Mouse (Mus musculus) lung, embryonic 16.5 days (tissue): ENCODE data around the gene Tmem135. TPM values are rescaled to one million over a fixed set of nuclear protein-coding genes. Genes with fewer than 3 reads are reported as not detected.
"Not testable (repeated sequence)": the region's sequence is repeated elsewhere in the genome, so short reads cannot be mapped to it uniquely, and the experiment has no call there.

Experiments
- ATAC-seq: fragments of 200-750 bp; cut with Nextera tagmentation; 2 replicates; pipeline ENCODE4 v1.8.0; 2017; ENCODE audit warnings: low read depth, mild to moderate bottlenecking, moderate library complexity
- H3K27ac ChIP-seq: fragments of 300-500 bp; sonication (generic); 2 replicates; pipeline ENCODE4 v1.5.1; 2014; ENCODE audit warnings: mild to moderate bottlenecking, control low read depth, low read length
- H3K27me3 ChIP-seq: fragments of 300-500 bp; sonication (generic); 2 replicates; pipeline ENCODE4 v1.6.1; 2014; ENCODE audit warnings: low read depth, low read length, mixed read lengths; ENCODE audit not compliant: control insufficient read depth, insufficient read depth
- H3K36me3 ChIP-seq: fragments of 300-500 bp; sonication (generic); 2 replicates; pipeline ENCODE4 v1.6.1; 2014; ENCODE audit warnings: low read length; ENCODE audit not compliant: control insufficient read depth, insufficient read depth
- H3K4me1 ChIP-seq: fragments of 300-500 bp; sonication (generic); replicated peaks from 2 replicates; pipeline ENCODE4 v1.6.1; 2014; ENCODE audit warnings: low read length, mixed read lengths; ENCODE audit not compliant: control insufficient read depth, insufficient read depth
- H3K4me2 ChIP-seq: fragments of 300-500 bp; sonication (generic); 2 replicates; pipeline ENCODE4 v1.6.1; 2014; ENCODE audit warnings: low read depth, low read length, control low read depth
- H3K4me3 ChIP-seq: fragments of 300-500 bp; sonication (generic); 2 replicates; pipeline ENCODE4 v1.5.1; 2014; ENCODE audit warnings: mild to moderate bottlenecking, low read length, control low read depth
- H3K9ac ChIP-seq: fragments of 300-500 bp; sonication (generic); 2 replicates; pipeline ENCODE4 v1.6.1; 2014; ENCODE audit warnings: low read length, control low read depth
- H3K9me3 ChIP-seq: fragments of 300-500 bp; sonication (generic); 2 replicates; pipeline ENCODE4 v1.6.1; 2016; ENCODE audit warnings: low read length; ENCODE audit not compliant: control insufficient read depth
- WGBS: fragments of 180-500 bp; shearing (Covaris S2); extraction: QIAGEN DNeasy Blood & Tissue Kit; methylation state at CpG from one replicate; pipeline ENCODE4 v1.1.7; 2014; 5-methylcytosine and 5-hydroxymethylcytosine counted together
- polyA plus RNA-seq: library from polyadenylated mRNA; unstranded; fragments of >200 nt; fragmentation: Nextera tagmentation; extraction: Ambion mirVana; gene quantifications from 2 replicates; pipeline ENCODE4 v1.2.1, GENCODE M21; 2015

The Tmem135 gene
- polyA plus RNA-seq, 1 experiment from 2014 or later, result 29.0 TPM

- H3K27ac ChIP-seq, result no peak overlapping the region
- H3K36me3 ChIP-seq, result peaks cover 10% of the 10 kb centered on the region
- H3K4me3 ChIP-seq, result no peak overlapping the region
- 90% methylated on average over 6 of the region's 6 CpGs for WGBS
- H3K4me2 ChIP-seq, result no peak overlapping the region
- H3K9me3 ChIP-seq, result peaks cover 1% of the 10 kb centered on the region; the same call in 1 of the 2 replicates
- H3K4me1 ChIP-seq, result peaks cover 2% of the 10 kb centered on the region
- no peak overlapping the region for H3K9ac ChIP-seq
- H3K27me3 ChIP-seq, result no peaks in the 10 kb centered on the region
- no peak for ATAC-seq
Measured at GRCm38 (mm10) chr7:89306831-89307230, 97.2 kb downstream of the Tmem135 start.

- H3K4me1 ChIP-seq, result peaks cover 2% of the 10 kb centered on the region
- H3K4me2 ChIP-seq, result no peak overlapping the region
- H3K9ac ChIP-seq, result no peak overlapping the region
- peak; percentile 78 for ATAC-seq
- no peaks in the 10 kb centered on the region for H3K27me3 ChIP-seq
- WGBS, result 63% methylated on average over 3 of the region's 3 CpGs
- peaks cover 5% of the 10 kb centered on the region; the same call in 1 of the 2 replicates for H3K36me3 ChIP-seq
- no peak overlapping the region for H3K4me3 ChIP-seq
- no peaks in the 10 kb centered on the region for H3K9me3 ChIP-seq
- no peak overlapping the region for H3K27ac ChIP-seq
Measured at GRCm38 (mm10) chr7:89304958-89305357, 99.1 kb downstream of the Tmem135 start.

GRCm38 (mm10) chr7:89303765-89304164, 100.3 kb downstream of the Tmem135 start:
- 93% methylated on average over 1 of the region's 1 CpGs for WGBS
- no peak overlapping the region for H3K9ac ChIP-seq
- no peak for ATAC-seq
- peaks cover under 1% of the 10 kb centered on the region for H3K4me1 ChIP-seq
- H3K4me3 ChIP-seq, result no peak overlapping the region
- peaks cover 5% of the 10 kb centered on the region; the same call in 1 of the 2 replicates for H3K36me3 ChIP-seq
- H3K4me2 ChIP-seq, result no peak overlapping the region
- H3K27me3 ChIP-seq, result no peaks in the 10 kb centered on the region
- H3K27ac ChIP-seq, result no peak overlapping the region
- H3K9me3 ChIP-seq, result no peaks in the 10 kb centered on the region

GRCm38 (mm10) chr7:89298911-89299458, 105.0 kb downstream of the Tmem135 start:
- 0 out of 2 replicates have a peak, but pooled peaks cover 2% of the 10 kb centered on the region for H3K36me3 ChIP-seq
- no peaks in the 10 kb centered on the region for H3K27me3 ChIP-seq
- H3K4me1 ChIP-seq, result peaks cover 10% of the 10 kb centered on the region
- no peak overlapping the region for H3K9ac ChIP-seq
- no peak overlapping the region for H3K27ac ChIP-seq
- ATAC-seq, result no peak
- H3K4me3 ChIP-seq, result no peak overlapping the region
- H3K9me3 ChIP-seq, result no peaks in the 10 kb centered on the region
- WGBS, result 85% methylated on average over 1 of the region's 1 CpGs
- no peak overlapping the region for H3K4me2 ChIP-seq

- Histone ChIP-seq H3K27me3 (no peaks in the 10 kb centered on the region), H3K9ac (no peak overlapping the region), H3K9me3 (no peaks in the 10 kb centered on the region), H3K4me3 (no peak overlapping the region), H3K36me3 (no peaks in the 10 kb centered on the region), H3K4me1 (peaks cover 10% of the 10 kb centered on the region), H3K27ac (peak overlapping the region; percentile 27; the same call in 1 of the 2 replicates), H3K4me2 (no peak overlapping the region)
- WGBS, result 79% methylated on average over 1 of the region's 1 CpGs
- ATAC-seq, result no peak
Measured at GRCm38 (mm10) chr7:89296941-89297340, 107.1 kb downstream of the Tmem135 start.

GRCm38 (mm10) chr7:89282664-89283063, 121.4 kb downstream of the Tmem135 start:
- no peaks in the 10 kb centered on the region for H3K4me1 ChIP-seq
- H3K9me3 ChIP-seq, result no peaks in the 10 kb centered on the region
- no peak overlapping the region for H3K27ac ChIP-seq
- 80% methylated on average over 7 of the region's 7 CpGs for WGBS
- no peak overlapping the region for H3K4me2 ChIP-seq
- no peaks in the 10 kb centered on the region; the same call in 1 of the 2 replicates for H3K36me3 ChIP-seq
- H3K27me3 ChIP-seq, result no peaks in the 10 kb centered on the region
- H3K9ac ChIP-seq, result no peak overlapping the region
- no peak for ATAC-seq
- H3K4me3 ChIP-seq, result no peak overlapping the region

GRCm38 (mm10) chr7:89270438-89270837, 133.6 kb downstream of the Tmem135 start:
- H3K4me1 ChIP-seq, H3K36me3 ChIP-seq, H3K4me2 ChIP-seq, H3K27ac ChIP-seq, H3K4me3 ChIP-seq, H3K9ac ChIP-seq, H3K9me3 ChIP-seq, H3K27me3 ChIP-seq: not testable (repeated sequence)
- peak; percentile 79 for ATAC-seq

GRCm38 (mm10) chr7:89269826-89270225, 134.2 kb downstream of the Tmem135 start:
- Histone ChIP-seq H3K4me1 (0 out of 2 replicates have a peak, but pooled peaks cover 2% of the 10 kb centered on the region), H3K4me3 (no peak overlapping the region), H3K36me3 (peaks cover 8% of the 10 kb centered on the region), H3K9me3 (no peaks in the 10 kb centered on the region), H3K27me3 (no peaks in the 10 kb centered on the region), H3K9ac (no peak overlapping the region), H3K27ac (no peak overlapping the region), H3K4me2 (no peak overlapping the region)
- WGBS, result 88% methylated on average over 6 of the region's 6 CpGs
- no peak for ATAC-seq

- H3K4me1 ChIP-seq, result 0 out of 2 replicates have a peak, but pooled peaks cover 2% of the 10 kb centered on the region
- peaks cover 3% of the 10 kb centered on the region for H3K36me3 ChIP-seq
- WGBS, result 67% methylated on average over 1 of the region's 1 CpGs
- H3K9me3 ChIP-seq, result no peaks in the 10 kb centered on the region
- no peak overlapping the region for H3K9ac ChIP-seq
- no peak overlapping the region for H3K27ac ChIP-seq
- no peak; the same call in 1 of the 2 replicates for ATAC-seq
- H3K27me3 ChIP-seq, result no peaks in the 10 kb centered on the region
- no peak overlapping the region for H3K4me3 ChIP-seq
- no peak overlapping the region for H3K4me2 ChIP-seq
Measured at GRCm38 (mm10) chr7:89267542-89267941, 136.5 kb downstream of the Tmem135 start.
